ENCODE assay signal across 9 mouse cellular contexts in the genomic region with DNA sequence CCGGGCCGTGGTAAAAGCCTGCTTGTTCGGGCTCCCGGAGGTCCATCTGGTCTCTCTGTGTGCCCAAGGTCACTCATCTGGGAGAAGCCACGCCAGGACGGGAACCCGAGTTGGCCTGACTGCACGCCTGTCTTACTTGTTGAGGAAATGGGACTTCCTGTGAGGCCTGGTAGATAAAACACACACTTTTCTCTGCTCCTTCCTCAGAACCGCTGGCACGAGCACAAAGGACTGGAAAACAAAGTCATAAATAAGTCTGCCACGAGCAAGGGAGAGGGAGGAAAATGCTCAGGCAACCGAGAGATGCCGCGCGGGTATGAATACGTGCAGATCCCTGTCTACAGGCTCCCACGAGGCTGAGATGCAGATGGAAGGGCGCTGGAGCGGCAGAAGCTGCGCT.
A peak's percentile ranks its signal among the peaks of the same experiment; 100 is the strongest.
DNase-seq lines count a peak whose midpoint lies in the region; ATAC-seq and TF ChIP-seq lines count a peak whose summit lies in the region.
"Had no signal": no experiment of that assay in that cellular context is flagged by ENCODE, and none has a peak within 500 bp of the region (broad histone marks: within the 10 kb centered on the region; RNA-seq: fewer than 3 reads in every experiment).

No protein-coding gene starts in this region.

- no peak for ATAC-seq in stomach, embryonic 15.5 days (ENCODE audit: insufficient read depth, low FRiP score, low read depth)
- no peak for ATAC-seq in stomach, postnatal 0 days (ENCODE audit: low FRiP score, low TSS enrichment)
- ATAC-seq in kidney, embryonic 15.5 days (replicated peaks; ENCODE audit: low FRiP score), result peak; percentile 53

- no peak for TF ChIP-seq CTCF in stomach, postnatal 0 days (IDR thresholded peaks at IDR 0.05; ENCODE audit: low read depth)

- no peak overlapping the region for H3K4me3 ChIP-seq in stomach, embryonic 15.5 days (replicated peaks)
- H3K4me3 ChIP-seq in stomach, postnatal 0 days (ENCODE audit: low read depth, low read length), result no peak overlapping the region
- no peak overlapping the region for H3K4me3 ChIP-seq in heart, embryonic 10.5 days
- H3K4me3 ChIP-seq in kidney, embryonic 15.5 days (replicated peaks), result no peak overlapping the region

- no peaks in the 10 kb centered on the region for H3K27me3 ChIP-seq in stomach, embryonic 15.5 days (replicated peaks)
- H3K27me3 ChIP-seq in stomach, postnatal 0 days (ENCODE audit: control insufficient read depth, insufficient read depth, low read length), result no peaks in the 10 kb centered on the region
- H3K27me3 ChIP-seq in heart, embryonic 10.5 days (ENCODE audit: insufficient read depth, poor library complexity, severe bottlenecking), result peaks cover 30% of the 10 kb centered on the region
- peaks cover 7% of the 10 kb centered on the region; the same call in 1 of the 2 replicates for H3K27me3 ChIP-seq in kidney, embryonic 15.5 days

- no peak overlapping the region for H3K4me2 ChIP-seq in stomach, embryonic 15.5 days
- H3K4me2 ChIP-seq in stomach, postnatal 0 days (replicated peaks; ENCODE audit: low read depth), result no peak overlapping the region
- H3K4me2 ChIP-seq in kidney, embryonic 15.5 days, result peak overlapping the region; percentile 36

- no peaks in the 10 kb centered on the region for H3K9me3 ChIP-seq in stomach, embryonic 15.5 days
- no peaks in the 10 kb centered on the region for H3K9me3 ChIP-seq in stomach, postnatal 0 days (ENCODE audit: control insufficient read depth, low read length)
- H3K9me3 ChIP-seq in heart, embryonic 10.5 days, result no peaks in the 10 kb centered on the region
- H3K9me3 ChIP-seq in kidney, embryonic 15.5 days (replicated peaks), result no peaks in the 10 kb centered on the region

- no peak overlapping the region for H3K9ac ChIP-seq in stomach, embryonic 15.5 days
- H3K9ac ChIP-seq in stomach, postnatal 0 days (ENCODE audit: low read length), result no peak overlapping the region
- H3K9ac ChIP-seq in kidney, embryonic 15.5 days, result no peak overlapping the region
- H3K9ac ChIP-seq: liver, embryonic 14.5 days had no signal

- H3K4me1 ChIP-seq in stomach, embryonic 15.5 days, result peaks cover 11% of the 10 kb centered on the region; the same call in 1 of the 2 replicates
- H3K4me1 ChIP-seq in stomach, postnatal 0 days (replicated peaks; ENCODE audit: control insufficient read depth, insufficient read depth), result no peaks in the 10 kb centered on the region
- H3K4me1 ChIP-seq in heart, embryonic 10.5 days, result peaks cover 39% of the 10 kb centered on the region
- H3K4me1 ChIP-seq in kidney, embryonic 15.5 days, result peaks cover 41% of the 10 kb centered on the region

- no peak for TF ChIP-seq EP300 in stomach, postnatal 0 days (optimal IDR thresholded peaks at IDR 0.05)

- peak overlapping the region; percentile 48 for H3K27ac ChIP-seq in stomach, embryonic 15.5 days
- no peak overlapping the region for H3K27ac ChIP-seq in stomach, postnatal 0 days (replicated peaks)
- H3K27ac ChIP-seq in heart, embryonic 10.5 days, result peak overlapping the region; percentile 37; the same call in 1 of the 2 replicates
- peak overlapping the region; percentile 50 for H3K27ac ChIP-seq in kidney, embryonic 15.5 days
- H3K27ac ChIP-seq: liver, embryonic 14.5 days had no signal

- DNase-seq in stomach, postnatal 0 days (ENCODE audit: low spot score), result no peak
- DNase-seq in heart, embryonic 10.5 days (ENCODE audit: low spot score), result no peak
- DNase-seq in lung, postnatal 36 days, result peak; percentile 84
- DNase-seq in thymus, postnatal 36 days, result peak; percentile 18 to 20
- no peak for DNase-seq in spleen, adult 18-20 months
- no peak for DNase-seq in B cell, adult 2 months

- 44% methylated on average over 20 of the region's 20 CpGs for WGBS in stomach, embryonic 15.5 days
- WGBS in stomach, postnatal 0 days, result 53% methylated on average over 20 of the region's 20 CpGs
- WGBS in heart, embryonic 10.5 days, result 52% methylated on average over 20 of the region's 20 CpGs
- 11% methylated on average over 20 of the region's 20 CpGs for WGBS in kidney, embryonic 15.5 days

- no peaks in the 10 kb centered on the region for H3K36me3 ChIP-seq in stomach, embryonic 15.5 days
- H3K36me3 ChIP-seq in stomach, postnatal 0 days (ENCODE audit: control insufficient read depth, insufficient read depth, low read length), result no peaks in the 10 kb centered on the region
- H3K36me3 ChIP-seq in heart, embryonic 10.5 days, result no peaks in the 10 kb centered on the region
- H3K36me3 ChIP-seq in kidney, embryonic 15.5 days, result no peaks in the 10 kb centered on the region

Comparison
In these comparisons a context has a peak if more than half of its experiments do, and no peak if none do; other contexts are left out.
1. DNase-seq: peak in lung, postnatal 36 days (single experiment) and thymus, postnatal 36 days (2 of 2); none in stomach, postnatal 0 days (single experiment), heart, embryonic 10.5 days (single experiment), spleen, adult 18-20 months (0 of 2) and B cell, adult 2 months (0 of 2).